Mouse (Mus musculus) brown adipose tissue, adult 24 weeks (tissue): Measurements from ENCODE around the gene Prps2. TPM values are rescaled to one million over a fixed set of nuclear protein-coding genes. Genes with fewer than 3 reads are reported as not detected.

Experiments
- polyA plus RNA-seq: library from polyadenylated mRNA; stranded (reverse); fragments of >200 nt; gene quantifications from 2 replicates; pipeline ENCODE4 v1.2.4, GENCODE M21; 2012; ENCODE audit not compliant: missing spikeins, insufficient read depth, insufficient read length

Gene Prps2
- polyA plus RNA-seq, 1 experiment, result 3.1 TPM

Other genes starting within 250 kb of the Prps2 start
- 941 and 1,203 TPM in 2 replicates for gene Tmsb4x, start 173.4 kb downstream of the Prps2 start, polyA plus RNA-seq
- 0.79 and 0.99 TPM in 2 replicates for gene Tlr8, start 118.4 kb downstream of the Prps2 start, polyA plus RNA-seq
- gene Tlr7, start 52.2 kb downstream of the Prps2 start, polyA plus RNA-seq, result 1.4 and 2.1 TPM in 2 replicates